Mouse (Mus musculus) kidney, adult 11 months (tissue): ENCODE data around the gene Lama4.

Experiments
- DNase-seq: peaks from one replicate; pipeline ENCODE4 v3.0.0; 2022

The Lama4 gene

DNA sequence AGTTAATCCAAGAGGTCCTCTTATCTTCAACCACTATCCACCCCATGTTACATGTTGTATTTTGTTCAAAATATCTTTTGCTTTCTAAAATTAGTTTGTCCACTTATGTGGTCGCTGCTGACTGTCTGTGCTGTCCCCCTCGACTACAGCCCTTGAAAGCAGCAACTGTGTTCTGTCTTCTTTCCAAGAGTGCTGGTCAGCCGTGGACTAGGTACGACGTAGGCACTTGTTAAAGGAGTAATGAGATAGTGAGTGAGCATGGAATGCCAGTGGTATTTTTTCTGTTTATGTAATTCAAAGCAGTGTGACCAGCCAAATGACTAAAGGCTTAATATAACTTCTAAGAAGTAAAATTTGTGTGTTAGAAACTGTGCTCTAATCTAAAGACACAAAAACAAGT, 90.7 kb downstream of the Lama4 start:
- DNase-seq = no peak

GRCm38 (mm10) chr10:39064732-39065131, 99.4 kb downstream of the Lama4 start:
- DNase-seq = no peak

- no peak for DNase-seq
These were observed 100.1 kb downstream of the Lama4 start for GRCm38 (mm10) chr10:39065449-39065848.

GRCm38 (mm10) chr10:39066061-39066460, 100.7 kb downstream of the Lama4 start:
- DNase-seq = no peak

- peak; percentile 17 for DNase-seq
These were observed 101.6 kb downstream of the Lama4 start for GRCm38 (mm10) chr10:39066962-39067361.

GRCm38 (mm10) chr10:39072048-39072447, 106.7 kb downstream of the Lama4 start:
- DNase-seq = no peak

DNA sequence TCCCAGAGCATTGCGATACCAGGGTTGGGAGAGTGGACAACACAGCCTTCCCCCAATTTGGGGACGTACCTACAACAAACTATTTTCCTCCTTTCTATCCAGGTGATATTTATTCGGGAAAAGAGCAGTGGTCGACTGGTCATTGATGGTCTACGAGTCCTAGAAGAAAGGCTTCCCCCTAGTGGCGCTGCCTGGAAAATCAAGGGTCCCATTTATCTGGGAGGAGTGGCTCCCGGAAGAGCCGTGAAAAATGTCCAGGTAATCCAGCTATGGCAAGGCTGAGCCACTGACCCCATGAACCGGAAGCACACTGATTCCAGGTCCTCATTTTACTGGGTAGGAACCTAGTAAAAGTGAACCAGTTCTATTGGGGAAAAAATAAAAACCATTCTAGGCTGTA, 131.7 kb downstream of the Lama4 start:
- no peak for DNase-seq

DNA sequence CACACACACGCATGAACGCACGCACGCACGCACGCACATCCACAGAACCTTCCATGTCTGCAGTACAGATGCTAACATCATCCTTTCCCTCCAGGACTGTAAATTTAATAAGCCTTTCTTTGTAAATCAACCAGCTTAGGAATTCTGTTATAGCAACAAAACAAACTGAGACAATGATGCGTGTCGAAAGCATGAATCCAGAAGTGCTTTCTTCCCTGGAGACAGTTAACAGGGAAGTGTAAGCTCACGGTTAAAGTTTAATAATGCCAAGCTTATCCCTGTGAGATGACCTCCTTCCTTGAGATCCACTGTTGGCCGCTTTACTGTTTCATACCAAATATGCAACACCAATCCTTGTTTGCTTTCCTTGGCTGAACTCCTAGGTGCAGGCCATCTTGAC, 133.4 kb downstream of the Lama4 start:
- DNase-seq = no peak

- no peak for DNase-seq
These were observed 139.6 kb downstream of the Lama4 start for GRCm38 (mm10) chr10:39104803-39105449.

DNA sequence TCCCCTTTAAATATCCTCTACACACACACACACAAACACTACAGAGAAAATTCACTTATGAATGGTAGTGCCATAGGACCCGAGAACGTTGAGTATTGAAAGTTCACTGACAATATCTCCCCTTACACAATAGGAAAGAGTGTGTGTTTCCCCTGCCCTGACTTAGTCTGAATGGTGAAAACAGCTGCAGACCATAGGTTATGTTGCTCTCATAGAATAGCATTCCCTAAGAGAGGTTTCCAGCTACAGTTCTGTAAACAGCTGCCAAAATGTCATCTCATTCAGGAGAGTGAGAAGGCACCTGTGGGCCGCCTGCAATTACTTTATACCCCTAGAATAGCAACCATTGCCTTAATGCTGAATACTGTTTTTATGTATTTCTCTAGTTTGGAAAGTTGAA, 141.1 kb downstream of the Lama4 start:
- DNase-seq = no peak

- no peak for DNase-seq
These were observed 141.6 kb downstream of the Lama4 start for GRCm38 (mm10) chr10:39106935-39107334.

- DNase-seq = no peak
These were observed 143.6 kb downstream of the Lama4 start for GRCm38 (mm10) chr10:39108837-39109488.

- DNase-seq = no peak
These were observed 144.2 kb downstream of the Lama4 start for GRCm38 (mm10) chr10:39109489-39109874.

- DNase-seq = no peak
These were observed 156.1 kb downstream of the Lama4 start for GRCm38 (mm10) chr10:39121412-39121811.

- DNase-seq = peak; percentile 94
These were observed 168.4 kb downstream of the Lama4 start, which contains the start of the genes Fam229b and Tube1 for GRCm38 (mm10) chr10:39133462-39134310. Gene Fam229b, minus strand, starts transcription at chr10:39133914. Gene Tube1, plus strand, starts transcription at chr10:39133976.

DNA sequence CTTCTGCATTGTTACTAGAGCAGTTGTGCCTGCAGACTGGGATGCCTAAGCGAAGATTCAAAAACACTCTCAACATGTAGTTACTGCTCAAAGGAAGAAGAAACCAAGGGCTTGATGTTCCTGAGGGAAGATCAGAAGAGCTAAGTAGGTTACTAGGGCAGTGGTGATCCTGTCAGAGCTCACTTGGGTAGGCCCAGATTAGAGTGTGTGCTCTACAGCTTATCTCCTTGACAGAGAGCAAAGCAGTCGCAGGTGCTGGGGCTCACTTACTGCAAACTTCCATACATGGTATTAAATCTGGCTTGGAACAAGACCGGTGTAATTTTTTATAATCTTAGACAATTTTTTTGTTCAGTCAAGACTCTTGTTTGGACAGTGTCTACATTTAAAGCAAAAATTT, 172.5 kb downstream of the Lama4 start:
- DNase-seq = no peak

- DNase-seq = no peak
These were observed 173.4 kb downstream of the Lama4 start for GRCm38 (mm10) chr10:39138761-39139160.

- no peak for DNase-seq
These were observed 175.5 kb downstream of the Lama4 start for GRCm38 (mm10) chr10:39140843-39141242.

GRCm38 (mm10) chr10:39141401-39141800, 176.1 kb downstream of the Lama4 start:
- DNase-seq = no peak

DNA sequence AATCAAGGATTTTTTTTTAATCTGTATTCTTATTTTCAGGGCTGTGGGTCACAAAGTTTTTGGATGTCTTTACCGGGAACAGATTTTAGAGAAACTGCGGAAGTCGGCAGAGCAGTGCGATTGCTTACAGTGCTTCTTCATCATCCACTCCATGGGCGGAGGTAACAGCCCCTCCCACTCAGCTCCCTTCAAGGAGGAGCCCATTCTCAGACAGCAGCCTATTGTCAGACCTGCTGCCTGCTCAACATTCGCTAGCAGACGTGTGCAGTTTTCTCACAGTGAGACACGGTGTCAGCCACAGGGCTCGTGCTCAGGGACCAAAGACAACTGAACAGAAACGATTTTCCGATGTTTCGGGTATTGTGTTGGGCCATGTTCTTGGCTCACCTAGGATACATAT, 176.9 kb downstream of the Lama4 start:
- DNase-seq = no peak

DNA sequence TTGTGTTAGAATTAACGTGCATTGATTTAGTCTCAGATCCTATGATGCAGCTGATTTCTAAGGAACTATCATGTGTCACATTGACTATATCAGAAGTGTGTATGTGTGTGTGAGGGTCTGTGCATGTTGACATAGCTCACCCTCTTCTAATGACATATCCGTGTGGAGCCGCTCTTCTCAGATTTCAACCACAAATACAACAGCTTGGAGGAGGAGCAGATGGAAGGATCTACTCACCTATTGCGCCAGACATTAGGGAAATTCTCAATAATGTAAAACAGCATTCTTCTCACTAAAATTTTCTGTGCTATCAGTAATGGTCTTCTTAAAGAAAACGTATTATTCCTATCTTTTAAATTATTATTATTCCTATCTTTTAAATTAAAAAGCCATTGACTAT, 191.4 kb downstream of the Lama4 start:
- no peak for DNase-seq

GRCm38 (mm10) chr10:39157321-39157720, 192.0 kb downstream of the Lama4 start:
- no peak for DNase-seq

DNA sequence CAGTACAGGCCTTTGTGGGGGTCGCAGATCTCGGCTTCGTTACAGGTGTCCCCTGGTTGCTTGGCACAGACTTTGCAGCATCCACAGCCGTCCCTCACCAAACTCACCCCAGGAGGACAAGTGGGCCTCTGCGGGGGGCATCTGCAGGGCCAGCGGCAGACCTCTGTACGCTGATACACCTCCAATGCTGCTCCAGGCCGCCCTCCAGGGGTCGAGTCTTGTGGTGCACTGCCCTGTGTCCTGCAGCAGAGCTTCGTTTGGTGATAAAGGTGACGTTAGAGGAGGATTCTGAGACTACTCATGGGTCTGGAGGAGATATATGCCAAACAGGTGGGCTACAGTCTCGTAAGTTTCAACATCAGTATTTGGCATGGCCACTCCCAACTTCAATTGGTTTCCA, 193.0 kb downstream of the Lama4 start:
- no peak for DNase-seq
